Mouse (Mus musculus): ENCODE results near the gene Col6a6.

- TF ChIP-seq CTCF (IDR thresholded peaks at IDR 0.05) (no peak), EP300 (IDR thresholded peaks at IDR 0.05; ENCODE audit: insufficient read depth, low read depth, low read length) (no peak)
Observed at GRCm38 (mm10) chr9:105852778-105853065, 24.8 kb upstream of the Col6a6 start.
